Mouse (Mus musculus): Measurements from ENCODE around the gene Tomm20.

Gene Tomm20

DNA sequence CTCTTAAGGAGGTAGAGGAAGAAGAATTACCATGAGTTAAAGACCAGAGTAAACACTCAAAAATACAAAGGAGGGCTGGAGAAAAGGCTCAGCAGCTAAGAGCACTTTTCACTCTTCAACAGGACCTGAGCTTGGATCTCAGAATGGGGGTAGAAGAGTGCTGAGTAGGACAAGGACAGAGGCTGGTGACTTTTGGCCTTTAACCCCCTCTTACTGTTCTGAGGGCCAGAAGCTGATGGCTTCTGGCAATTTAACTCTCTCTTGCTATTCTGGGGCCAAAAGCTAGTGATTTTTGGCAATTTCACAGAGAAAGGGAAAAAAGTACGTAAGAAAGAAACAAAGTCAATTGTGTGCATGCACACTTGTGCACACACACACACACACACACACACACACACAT is 17.2 kb upstream of the Tomm20 start:
- DNase-seq (ENCODE audit: low read depth in 2 of 2, low spot score in 2 of 2), result no peak

DNA sequence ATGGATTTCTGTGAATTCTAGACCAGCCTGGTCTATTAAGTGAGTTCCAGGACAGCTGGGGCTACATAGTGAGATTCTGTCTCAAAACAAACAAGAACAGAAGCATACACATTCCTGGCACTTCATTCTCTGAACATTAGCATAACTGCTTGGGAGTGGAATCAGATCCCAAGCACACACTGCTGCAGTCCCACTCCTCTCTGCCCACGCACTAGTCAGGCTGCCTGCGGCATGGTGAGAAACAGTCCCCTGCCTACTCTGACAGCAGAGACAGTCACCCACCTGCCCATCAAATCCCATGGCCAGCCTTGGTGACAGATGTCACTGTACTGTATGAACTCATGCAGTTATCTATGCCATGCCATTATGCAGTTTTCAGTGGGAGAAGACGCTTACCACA is 15.9 kb upstream of the Tomm20 start:
- DNase-seq (ENCODE audit: low read depth in 2 of 2, low spot score in 2 of 2), result no peak

DNA sequence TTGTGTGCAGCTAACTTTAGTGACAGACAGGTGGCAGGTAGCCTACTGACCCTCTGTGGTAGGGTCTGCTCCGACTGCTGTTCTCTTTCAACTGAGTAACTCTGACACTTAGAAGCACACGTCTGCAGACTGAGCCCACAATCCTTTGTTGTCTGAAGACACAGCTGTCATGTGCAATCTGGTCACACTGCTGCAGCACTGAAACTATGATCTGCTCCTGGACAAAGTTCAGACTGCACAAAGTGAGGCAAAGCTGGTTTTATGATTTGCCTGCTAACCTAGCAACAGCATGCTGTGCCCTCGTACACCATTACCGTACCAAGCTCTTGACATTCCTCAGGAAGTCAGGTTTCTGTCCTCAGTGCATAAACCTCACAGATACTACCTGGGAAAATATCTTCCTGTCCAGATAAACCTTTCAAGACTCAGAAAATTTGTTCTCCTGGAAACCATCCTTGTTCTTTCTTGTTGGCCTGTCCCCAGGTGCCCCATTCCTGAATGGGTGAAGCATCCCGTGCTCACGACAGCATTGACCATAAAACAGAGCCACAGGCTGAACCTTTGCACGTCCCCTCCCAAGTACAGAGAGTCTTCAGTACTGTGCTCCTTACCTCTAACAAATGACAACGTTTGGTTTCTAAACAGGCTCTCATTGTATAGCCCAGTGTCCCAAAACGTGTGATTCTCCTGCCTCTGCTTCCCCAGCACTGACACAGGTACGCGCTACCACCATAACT is 6.4 kb upstream of the Tomm20 start:
- no peak for DNase-seq (ENCODE audit: low read depth in 2 of 2, low spot score in 2 of 2)

DNA sequence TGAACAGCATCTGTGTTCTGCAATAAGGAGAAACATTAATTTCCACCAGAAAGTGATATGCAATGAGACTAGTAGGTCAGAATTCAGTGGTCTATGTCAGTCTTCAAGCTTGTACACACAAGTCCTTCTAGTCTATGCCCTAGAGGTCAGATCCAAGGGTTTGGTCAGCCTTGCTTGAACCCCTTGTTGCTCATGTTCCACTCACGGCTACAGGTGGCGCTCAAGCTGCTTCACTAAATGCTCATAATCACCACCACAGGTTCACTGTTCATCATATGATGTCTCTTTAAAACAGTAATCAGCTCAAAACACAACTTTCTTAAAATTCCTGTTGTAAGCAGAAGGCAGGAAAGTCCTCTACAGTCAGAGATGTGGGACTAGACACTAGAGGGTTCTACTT is 3.9 kb upstream of the Tomm20 start:
- DNase-seq (ENCODE audit: low read depth in 2 of 2, low spot score in 2 of 2), result no peak

DNA sequence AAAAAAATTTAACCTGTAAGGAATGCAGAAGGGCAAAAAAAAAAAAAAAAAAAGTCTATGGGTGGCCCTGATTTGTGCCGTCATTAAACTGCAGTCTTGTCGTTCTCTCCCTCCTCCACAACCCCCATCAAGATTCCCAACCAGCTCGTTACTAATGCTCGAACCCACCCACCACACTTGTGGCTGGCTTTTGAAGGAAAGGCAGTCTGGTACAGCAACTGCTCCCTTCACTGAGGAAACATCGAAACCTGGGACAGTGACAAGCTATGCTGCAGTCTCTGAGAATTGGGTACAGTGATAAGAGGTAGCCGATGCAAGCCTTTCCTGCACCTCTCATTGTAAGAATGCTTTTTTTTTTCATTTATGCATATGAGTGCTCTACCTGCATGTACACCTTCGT is 800 bp upstream of the Tomm20 start:
- DNase-seq (ENCODE audit: low read depth in 2 of 2, low spot score in 2 of 2), result no peak

DNA sequence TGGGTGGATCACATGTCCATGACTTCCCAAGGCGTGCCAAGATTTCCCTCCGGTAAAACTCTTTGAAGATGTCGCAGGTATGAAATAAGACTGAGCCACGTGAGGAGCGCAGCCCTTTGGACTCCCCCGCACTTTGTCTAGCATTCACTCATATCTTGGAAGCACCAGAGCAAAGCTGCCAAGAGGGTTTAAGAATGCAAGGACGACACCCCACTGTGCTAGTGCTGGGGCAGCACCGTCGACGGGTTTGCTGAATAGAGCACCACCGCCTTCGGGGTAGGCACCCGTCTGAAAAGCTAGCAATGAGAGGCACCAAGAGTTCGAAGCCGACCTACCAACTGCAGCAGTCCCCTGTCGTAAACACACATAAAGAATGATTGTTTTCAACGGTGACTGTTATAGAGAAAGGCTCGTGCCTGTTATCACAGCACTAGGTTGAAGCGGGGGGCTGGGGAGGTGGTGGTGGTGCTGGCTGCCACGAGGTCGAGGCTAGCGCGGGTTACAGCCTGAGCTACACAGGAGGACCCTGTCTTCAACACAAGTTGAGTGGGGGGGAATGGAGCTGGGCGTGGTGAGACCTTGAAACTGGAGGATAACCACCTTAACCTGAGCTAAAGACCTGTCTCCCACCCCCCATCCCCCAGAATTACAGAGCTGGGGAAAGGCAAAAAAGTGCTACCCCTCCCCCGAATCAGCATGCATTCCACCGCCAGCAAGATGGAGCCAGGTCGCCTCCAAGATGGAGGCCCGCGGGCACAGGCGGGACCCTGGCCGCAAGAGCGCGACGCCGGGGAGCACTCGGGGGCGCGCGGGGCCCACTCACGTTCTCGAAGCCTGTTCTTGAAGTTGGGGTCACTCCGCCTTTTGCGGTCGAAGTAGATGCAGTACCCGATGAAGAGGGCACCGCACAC is 608 bp downstream of the Tomm20 start:
- DNase-seq (ENCODE audit: low read depth in 2 of 2, low spot score in 2 of 2), result peak; percentile 8 to 18

DNA sequence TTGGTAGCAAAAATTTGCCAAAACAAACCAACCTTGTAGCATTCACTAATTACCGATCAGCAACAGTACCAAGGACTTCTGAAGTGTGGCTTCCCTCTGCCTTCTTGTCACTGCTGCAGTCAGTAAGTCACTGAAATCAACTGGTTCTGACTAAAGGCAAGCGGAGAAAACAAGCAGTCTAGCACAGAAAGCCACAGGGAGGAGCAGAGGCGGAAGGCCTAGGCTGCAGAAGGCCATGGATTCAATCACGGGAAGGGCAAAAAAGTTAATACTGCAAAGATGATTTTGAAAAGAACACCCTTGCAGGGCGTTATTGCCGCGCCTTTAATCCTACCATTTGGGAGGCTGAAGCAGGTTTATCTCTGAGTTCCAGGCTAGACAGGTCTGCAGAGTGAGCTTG is 2.1 kb downstream of the Tomm20 start:
- DNase-seq (ENCODE audit: low read depth in 2 of 2, low spot score in 2 of 2), result no peak

DNA sequence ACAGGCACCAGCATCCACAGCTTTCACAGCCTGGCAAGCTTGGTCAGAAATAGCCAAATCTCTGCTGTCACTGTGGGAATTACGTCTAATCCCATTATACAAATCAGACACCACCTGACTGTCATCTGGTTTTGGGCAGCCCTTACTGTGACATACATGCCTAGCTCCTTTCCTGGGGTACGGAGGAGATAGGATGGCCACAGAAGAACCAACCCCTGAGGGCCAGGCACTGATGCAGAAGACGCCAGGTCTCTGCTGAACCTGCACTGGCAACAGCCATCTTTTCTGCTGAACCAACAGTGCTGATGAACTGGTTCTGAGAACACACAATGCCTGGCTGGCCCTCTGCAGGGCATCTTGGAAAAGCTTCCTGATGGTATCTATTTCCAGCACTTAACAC is 8.3 kb downstream of the Tomm20 start:
- DNase-seq (ENCODE audit: low read depth in 2 of 2, low spot score in 2 of 2), result no peak

DNA sequence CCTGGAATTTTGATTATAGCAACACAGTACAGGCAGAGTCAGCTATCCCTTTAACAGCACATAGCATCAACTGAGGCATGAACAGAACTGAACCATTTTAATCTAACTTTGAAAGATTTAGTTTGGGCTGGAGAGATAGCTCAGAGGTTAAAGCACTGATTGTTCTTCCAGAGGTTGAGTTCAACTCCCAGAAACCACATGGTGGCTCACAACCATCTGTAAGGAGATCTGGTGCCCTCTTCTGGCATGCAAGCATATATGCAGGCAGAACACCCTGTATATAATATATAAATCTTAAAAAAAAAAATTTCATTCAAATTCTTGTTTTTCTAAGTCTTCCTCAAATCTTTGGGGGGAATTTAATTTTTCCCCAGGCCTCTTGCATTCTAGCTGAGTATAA is 9.7 kb downstream of the Tomm20 start:
- peak in 1 of 2 experiments; percentile 28 for DNase-seq (ENCODE audit: low read depth in 2 of 2, low spot score in 2 of 2)

DNA sequence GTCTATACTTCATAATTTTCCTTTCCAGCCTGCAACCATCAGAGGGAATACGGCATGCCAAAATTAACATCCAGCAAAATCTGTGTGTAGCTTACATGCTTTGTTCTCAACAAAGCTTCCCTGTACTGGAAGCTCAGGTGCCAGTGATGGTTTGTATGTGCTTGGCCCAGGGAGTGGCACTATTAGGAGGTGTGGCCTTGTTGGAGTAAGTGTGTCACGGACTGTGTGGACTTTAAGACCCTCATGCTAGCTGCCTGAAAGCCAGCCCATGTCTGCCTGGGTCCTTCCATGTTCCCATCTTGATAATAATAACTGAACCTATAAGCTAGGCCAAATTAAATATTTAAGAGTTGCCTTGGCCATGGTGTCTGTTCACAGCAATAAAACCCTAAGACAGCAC is 10.3 kb downstream of the Tomm20 start:
- no peak for DNase-seq (ENCODE audit: low read depth in 2 of 2, low spot score in 2 of 2)

DNA sequence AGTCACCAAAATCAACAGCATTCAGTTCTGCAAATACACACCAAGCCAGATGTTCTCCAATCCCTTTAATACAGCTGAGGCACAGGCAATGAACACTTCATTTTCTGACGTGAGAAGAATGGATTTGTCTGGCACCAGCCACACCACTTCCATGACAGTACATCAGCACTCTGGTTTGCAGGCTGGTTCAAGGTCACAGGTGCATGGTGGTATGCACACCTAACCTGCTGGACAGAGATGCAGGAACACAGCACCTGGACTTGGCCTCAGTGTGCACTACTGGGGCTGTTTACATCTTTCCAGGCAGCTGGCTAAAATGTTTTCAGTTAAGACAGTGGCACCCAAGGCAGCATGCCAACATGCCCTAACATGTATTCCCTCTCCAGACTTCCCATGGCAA is 13.0 kb downstream of the Tomm20 start:
- no peak for DNase-seq (ENCODE audit: low read depth in 2 of 2, low spot score in 2 of 2)

DNA sequence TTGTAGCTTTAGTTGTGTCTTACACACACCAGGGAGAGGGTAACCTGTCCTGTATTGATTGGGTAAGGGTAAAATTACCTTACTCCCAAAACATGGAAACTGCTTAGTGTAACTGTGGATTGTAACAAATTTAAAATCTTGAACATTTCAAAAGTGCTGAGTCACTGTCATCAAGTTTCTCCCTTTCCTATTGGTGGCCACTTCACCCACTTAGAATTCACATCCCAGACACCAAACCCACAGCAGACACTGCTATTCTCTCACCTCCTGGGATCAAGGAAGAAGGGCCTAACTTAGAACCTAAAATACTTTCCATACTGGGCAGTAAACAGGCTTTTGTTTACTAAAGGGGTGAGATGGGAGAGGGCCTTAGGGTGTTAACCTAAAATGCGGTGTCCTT is 13.4 kb downstream of the Tomm20 start:
- DNase-seq (ENCODE audit: low read depth in 2 of 2, low spot score in 2 of 2), result no peak

DNA sequence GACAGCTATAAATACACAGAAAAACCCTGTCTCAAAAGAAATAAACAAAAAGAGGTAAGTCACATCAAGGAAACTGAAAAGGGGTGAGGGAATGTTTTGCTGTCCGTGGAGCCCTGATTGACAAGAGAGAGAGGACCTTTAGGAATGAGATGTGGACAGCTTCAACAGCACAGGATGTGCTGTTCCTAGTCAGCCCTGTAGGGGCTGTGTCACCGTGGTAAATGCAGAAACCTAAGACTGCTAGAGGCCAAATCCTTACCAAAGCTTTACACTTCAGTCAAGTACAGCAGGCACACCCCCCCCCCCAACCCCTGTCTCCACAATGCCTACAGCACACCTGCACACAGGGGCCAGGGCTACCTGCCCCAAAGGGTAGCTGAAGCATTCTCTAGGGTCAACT is 13.9 kb downstream of the Tomm20 start:
- no peak for DNase-seq (ENCODE audit: low read depth in 2 of 2, low spot score in 2 of 2)

DNA sequence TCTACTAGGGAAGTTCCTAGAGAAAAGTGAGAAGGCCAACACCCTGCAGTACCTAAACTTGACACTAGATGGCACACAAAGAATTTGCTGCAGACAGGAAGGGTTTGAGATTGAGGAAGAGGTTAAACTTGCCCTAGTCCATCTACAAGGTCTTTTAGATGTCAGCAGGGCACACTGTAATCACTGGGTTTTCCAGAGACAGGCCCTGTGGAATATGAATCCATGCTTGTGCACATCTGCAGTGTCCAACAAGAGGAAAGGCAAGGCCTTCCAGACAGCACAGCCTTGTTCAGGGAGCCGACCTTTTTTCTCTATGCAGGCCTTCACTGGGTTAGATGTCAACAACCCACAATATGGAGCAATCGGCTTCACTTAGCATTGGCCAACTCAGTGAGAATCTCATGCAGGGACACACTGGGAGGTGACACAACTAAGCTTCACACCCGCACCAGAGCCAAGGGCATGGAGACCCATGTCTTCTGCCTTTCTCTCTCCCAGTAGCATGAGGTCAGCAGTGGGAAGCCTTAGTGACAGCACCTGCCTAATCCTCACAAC is 16.0 kb downstream of the Tomm20 start:
- peak; percentile 56 to 64 for DNase-seq (ENCODE audit: low read depth in 2 of 2, low spot score in 2 of 2)

DNA sequence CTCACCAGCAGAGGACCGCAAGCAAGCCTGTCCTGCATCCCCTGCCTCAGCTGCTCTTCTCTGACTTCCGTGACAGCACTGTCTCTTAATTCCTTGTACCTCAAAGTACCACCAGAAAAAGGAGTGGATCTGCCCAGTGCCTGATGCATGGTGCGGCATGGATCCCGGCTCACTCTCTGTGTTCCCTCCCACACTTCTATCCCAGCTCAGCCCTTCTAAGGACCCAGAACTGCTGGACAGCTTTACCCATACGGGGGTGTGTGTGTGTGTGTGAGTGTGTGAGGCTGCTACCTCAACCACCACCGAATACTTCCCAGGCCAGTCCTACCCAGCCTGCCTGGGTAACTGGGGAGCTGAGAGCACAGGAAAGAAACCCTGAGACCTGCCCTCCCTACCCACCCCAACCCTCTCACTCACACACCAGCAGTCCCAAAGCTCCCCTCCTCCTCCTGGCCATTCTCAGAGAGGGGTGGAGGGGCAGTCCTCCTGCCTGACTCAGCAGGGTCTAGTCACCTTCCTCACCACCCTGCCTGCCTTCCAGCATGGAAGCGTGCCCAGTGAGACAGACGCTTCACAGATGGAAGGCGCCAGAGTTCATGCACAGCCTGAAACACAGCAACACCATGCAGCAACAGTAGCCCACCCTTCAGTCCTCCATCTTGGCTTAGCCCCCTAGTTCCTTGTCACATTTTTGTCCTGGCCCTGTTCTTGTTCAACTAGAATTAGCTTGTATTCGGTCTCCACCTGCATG is 16.7 kb downstream of the Tomm20 start:
- no peak for DNase-seq (ENCODE audit: low read depth in 2 of 2, low spot score in 2 of 2)

DNA sequence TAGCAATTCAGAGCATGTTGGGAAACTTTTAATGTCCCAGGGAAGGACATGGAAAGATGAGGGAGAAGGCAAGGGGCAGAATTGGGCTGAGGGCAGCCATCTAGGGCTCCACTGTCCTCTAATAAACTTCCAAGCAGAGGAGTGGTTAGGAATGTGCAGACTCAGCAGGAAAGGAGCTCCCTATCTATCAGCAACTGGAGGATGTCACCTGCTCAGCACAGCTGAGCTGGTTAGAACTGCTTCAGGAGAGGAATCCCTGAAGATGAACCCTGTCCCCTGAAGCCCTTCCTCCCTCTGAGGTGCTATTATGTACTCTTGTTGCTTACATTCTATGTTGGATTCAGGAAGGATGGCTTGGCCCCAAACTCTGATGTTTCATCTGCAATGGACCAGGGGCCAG is 17.6 kb downstream of the Tomm20 start:
- no peak for DNase-seq (ENCODE audit: low read depth in 2 of 2, low spot score in 2 of 2)

DNA sequence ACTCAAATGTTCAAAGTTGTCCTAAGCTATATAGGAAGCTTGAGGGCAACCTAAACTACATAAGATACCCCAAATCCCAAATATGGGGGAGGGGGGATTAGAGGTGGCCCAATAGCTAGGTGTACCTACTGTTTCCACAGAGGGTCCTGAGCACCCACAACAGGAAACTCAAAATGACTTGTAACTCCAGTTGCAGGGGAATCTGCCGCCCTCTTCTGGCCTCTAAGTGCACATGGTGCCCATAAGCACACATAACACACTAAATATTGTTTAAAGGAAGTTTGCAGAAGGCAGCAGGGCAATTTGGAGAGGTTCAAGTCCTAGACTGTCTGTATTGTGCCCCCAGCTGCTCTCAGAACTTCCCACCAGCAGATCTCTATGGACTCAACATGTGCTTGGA is 18.6 kb downstream of the Tomm20 start:
- DNase-seq (ENCODE audit: low read depth in 2 of 2, low spot score in 2 of 2), result no peak

DNA sequence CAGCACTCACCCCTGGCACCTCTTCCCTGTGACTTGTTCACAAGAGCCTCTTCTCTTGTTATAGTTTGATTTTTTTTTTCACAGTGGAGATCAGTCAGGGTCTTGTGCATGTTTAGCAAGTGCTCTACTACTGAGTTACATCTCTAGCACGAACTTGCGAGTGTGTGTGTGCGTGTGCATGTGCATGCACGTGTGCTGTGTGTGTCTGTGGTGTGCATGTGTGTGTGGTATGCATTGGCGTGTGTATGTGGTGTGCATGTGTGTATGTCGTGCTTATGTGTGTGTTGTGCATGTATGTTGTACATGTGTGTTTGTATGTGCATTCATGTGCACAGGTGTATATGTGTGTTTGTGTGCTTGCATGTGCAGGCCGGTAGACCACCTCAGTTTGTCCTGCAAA is 22.7 kb downstream of the Tomm20 start:
- DNase-seq (ENCODE audit: low read depth in 2 of 2, low spot score in 2 of 2), result no peak

DNA sequence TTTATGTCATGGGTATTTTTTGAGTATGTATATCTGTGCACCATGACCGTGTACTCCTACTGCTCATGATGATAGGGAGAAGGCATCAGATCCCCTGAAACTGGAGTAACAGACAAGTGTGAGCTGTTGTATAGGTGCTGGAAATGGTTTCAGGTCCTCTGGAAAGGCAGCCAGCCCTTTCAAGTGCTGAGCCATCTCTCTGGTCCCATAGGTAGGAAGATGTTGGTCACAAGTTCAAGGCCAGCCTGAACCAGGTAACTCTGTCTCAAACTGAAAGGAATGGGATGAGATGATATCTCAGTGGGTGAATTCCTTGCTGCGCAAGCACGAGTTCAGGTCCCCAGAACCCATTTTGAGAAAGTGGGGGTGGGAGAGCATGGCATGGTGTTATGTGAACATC is 24.2 kb downstream of the Tomm20 start:
- no peak for DNase-seq (ENCODE audit: low read depth in 2 of 2, low spot score in 2 of 2)

DNA sequence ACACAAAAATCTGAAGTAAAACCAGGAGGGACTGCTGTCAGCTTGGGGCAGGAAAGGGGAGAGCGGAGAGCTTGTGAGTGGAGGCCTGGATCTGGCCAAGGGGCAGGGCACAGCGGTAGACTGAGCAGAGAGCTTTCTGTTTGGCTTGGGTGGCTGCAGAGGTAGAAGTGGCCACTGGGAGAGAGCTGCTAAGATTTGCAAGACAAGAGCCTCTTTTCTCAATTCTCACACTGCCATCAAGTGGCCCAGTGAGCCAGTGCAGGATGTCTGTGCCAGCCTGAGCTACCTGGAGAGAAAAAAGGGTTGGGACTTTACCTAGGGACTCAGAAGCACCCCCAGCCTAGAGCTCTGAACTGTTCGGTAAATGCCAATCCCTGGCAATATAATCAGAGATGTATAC is 24.8 kb downstream of the Tomm20 start:
- peak; percentile 34 to 39 for DNase-seq (ENCODE audit: low read depth in 2 of 2, low spot score in 2 of 2)

DNA sequence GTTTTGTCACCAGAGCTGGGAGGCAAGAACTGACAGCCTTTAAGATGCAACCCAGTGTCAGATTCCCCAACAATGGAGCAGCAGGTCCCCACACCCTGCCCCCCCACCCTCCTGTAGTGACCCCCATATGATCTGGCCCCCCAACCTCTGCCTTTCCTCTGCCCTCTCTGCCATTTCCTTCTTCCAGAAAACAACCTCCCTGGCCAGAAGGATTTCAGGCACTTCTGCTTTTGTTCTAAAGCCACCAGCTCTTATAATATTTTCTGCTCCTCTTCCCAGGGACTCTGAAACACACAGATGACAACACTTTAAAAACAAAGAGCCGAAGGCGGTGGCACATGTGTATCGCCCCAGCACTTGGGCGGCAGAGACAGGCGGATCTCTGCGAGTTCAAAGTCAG is 25.3 kb downstream of the Tomm20 start:
- DNase-seq (ENCODE audit: low read depth in 2 of 2, low spot score in 2 of 2), result no peak

DNA sequence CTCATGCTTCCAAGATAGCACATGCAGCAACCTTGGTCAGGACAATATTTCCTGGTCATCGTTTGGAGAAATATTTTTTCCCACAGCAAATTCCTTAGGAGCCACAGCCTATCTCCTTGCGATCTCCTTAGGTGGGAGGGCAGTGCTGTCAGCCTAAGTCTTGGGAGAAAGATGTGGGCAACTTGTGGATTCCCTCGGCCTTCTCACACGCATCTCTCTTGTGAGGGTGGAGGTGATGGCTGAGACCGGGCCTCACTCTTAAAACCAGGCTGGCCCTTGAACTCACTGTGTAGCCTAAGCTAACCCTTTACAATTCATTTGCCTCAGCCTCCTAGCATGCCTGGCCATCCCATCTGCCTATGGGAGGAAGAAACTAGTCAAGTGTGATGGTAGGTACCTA is 25.9 kb downstream of the Tomm20 start:
- no peak for DNase-seq (ENCODE audit: low read depth in 2 of 2, low spot score in 2 of 2)

Data from CD8-positive naive resting alpha-beta T cell, adult 2 months (primary cell).